Mouse (Mus musculus): Measurements from ENCODE around the gene Mettl24.

Gene Mettl24

DNA sequence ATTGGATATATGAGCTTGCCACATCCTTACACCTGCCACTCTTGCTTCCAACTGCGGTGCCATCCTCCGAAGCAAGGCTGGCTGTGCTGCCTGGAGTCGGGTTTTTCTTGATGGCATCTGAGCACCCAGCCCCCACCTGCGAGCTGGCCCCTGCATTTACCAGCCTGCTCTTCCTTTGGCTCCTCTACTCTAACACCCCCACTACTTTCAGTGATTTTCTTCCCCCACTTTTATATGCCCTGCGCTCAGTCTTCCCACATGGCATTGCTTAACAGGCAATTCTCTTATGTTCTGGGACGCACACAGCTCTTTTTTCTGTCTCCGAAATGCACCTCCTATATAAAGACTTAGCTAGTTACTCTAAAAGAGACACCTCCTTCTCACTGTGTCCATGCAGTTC is 1.2 kb downstream of the Mettl24 start:
- DNase-seq (ENCODE audit: low spot score): no peak

GRCm38 (mm10) chr10:40685641-40686040 is 2.6 kb downstream of the Mettl24 start:
- no peak for DNase-seq (ENCODE audit: low spot score)

GRCm38 (mm10) chr10:40686976-40687375 is 3.9 kb downstream of the Mettl24 start:
- no peak for DNase-seq (ENCODE audit: low spot score)

- no peak for DNase-seq (ENCODE audit: low spot score)
Measured at GRCm38 (mm10) chr10:40687407-40687806, 4.3 kb downstream of the Mettl24 start.

- no peak for DNase-seq (ENCODE audit: low spot score)
Measured at GRCm38 (mm10) chr10:40688266-40688665, 5.2 kb downstream of the Mettl24 start.

GRCm38 (mm10) chr10:40688873-40689272 is 5.8 kb downstream of the Mettl24 start:
- DNase-seq (ENCODE audit: low spot score): no peak

GRCm38 (mm10) chr10:40698652-40699051 is 15.6 kb downstream of the Mettl24 start:
- no peak for DNase-seq (ENCODE audit: low spot score)

DNA sequence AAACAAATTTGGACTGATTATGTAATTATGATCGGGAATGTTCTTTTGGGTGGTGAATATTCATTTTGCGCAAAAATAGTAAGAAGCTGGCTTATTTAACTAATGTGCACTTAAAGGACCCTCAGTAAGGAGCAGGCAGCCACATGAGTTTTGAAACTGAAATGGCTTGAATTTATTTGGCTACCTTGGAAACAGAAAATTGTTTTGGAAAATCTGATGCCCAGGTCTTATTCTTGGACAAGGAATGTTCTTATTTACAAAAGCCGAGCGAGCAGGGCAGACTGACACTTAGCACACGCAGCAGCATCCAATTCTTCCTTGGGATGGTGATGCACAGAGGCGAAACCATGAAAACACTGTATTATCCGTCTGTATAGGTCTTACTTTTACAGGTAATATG is 28.0 kb downstream of the Mettl24 start:
- DNase-seq (ENCODE audit: low spot score): no peak

DNA sequence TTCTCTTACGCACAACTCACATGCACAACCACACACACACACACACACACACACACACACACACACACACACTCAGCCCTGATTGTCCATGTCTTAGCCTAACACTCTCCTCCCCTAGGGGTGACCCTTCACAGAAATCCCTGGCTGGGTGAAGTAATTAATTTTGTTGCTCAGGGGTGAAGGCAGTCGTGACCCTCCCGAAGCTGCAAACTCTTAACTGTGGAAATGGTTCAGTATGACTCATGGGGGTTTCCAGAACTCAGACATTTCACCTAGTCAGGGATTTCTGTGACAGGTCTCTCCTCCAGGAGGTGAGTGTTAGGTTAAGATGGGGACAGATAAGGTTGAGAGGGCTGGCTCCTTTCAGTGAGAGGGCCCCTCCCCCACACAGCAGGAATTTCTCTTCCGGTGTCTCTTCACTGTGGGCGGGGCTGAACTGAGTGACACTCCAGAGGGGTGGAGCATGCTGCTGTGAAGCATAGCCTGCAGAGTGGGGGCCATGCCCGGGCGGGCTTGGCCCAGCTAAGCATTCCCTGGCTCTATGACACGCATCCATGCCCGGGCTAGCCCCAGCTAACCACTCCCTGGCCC is 30.0 kb downstream of the Mettl24 start:
- no peak for DNase-seq (ENCODE audit: low spot score)

GRCm38 (mm10) chr10:40713829-40714228 is 30.7 kb downstream of the Mettl24 start:
- no peak for DNase-seq (ENCODE audit: low spot score)

- DNase-seq (ENCODE audit: low spot score): no peak
Measured at GRCm38 (mm10) chr10:40715151-40715550, 32.1 kb downstream of the Mettl24 start.

DNA sequence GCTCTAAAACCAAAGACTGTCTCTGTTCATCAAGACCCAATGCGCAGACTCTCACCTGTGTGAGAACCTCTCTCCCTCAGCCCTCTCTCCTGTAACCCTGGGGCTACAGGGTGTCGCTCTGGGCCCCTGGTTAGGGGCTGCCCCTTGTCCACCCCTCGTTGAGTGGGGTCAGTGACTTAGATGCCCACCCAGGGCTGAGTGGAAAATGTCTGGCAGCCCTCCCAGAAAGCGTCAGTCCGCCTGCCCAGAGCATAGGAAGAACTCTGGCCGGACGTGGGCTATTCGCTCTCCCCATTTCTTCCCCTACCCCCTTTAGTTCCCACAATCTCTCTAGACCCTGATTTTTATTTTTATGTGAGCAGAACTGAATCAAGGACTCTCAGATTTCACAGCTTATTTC is 33.2 kb downstream of the Mettl24 start:
- no peak for DNase-seq (ENCODE audit: low spot score)

DNA sequence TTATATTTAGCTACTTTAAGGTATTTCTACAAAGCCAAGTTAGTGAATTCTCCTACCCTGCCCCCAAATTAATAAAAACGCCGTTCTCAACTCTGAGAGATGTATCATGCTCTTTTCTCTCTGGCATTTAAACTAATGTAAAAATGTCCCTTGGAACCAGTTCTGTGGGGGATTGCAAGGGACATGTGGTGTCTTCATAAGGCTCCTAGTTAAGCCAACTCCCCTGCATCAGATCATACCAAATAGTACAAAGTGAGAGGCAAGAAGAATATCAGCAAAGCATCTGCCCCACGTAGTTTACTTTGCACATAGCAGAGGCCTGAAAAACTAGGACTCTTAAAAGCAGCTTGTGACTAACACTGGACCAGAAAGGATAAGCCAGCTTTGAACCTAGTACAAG is 33.6 kb downstream of the Mettl24 start:
- no peak for DNase-seq (ENCODE audit: low spot score)

- no peak for DNase-seq (ENCODE audit: low spot score)
Measured at GRCm38 (mm10) chr10:40718362-40718761, 35.3 kb downstream of the Mettl24 start.

- DNase-seq (ENCODE audit: low spot score): no peak
Measured at GRCm38 (mm10) chr10:40719062-40719461, 36.0 kb downstream of the Mettl24 start.

DNA sequence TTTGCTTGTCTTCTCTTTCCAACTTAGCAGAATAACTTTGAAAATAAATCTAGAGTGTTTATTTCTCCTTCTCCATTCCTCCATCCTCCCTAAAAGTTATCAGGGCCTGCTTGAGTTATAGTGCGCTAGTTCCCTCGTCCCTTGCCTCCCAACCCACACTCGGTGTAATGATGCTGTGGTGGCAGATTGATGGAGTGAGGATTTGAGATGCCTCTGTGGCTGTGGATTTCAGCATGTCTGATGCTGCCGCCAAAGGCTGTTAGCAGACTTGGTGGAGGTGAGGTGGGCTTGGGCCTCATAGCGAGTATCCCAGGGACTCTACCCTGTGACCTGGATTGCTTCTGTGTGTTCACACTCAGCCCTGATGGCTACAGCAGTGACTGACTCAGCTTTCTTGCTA is 37.8 kb downstream of the Mettl24 start:
- no peak for DNase-seq (ENCODE audit: low spot score)

DNA sequence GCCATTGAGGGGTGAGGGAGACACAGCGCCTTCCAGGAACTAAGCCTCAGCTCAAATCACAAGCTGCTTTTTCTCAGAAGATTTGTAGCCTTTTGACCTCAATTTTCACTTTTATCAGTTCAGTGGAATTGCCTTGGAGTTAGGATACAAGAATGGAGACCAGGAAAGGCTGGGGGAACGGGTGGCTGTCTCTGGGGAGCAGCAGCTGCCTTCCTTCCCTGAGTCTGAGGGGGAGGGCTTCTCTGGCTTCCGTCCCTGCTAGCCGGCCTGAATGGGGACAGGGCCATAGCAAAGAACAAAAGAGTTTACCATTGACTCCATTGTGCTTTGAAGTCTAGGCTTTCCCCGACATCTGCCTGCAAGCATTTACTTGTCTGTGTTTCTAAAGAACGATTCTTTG is 41.3 kb downstream of the Mettl24 start:
- DNase-seq (ENCODE audit: low spot score): no peak

- no peak for DNase-seq (ENCODE audit: low spot score)
Measured at GRCm38 (mm10) chr10:40725066-40725465, 42.0 kb downstream of the Mettl24 start.

DNA sequence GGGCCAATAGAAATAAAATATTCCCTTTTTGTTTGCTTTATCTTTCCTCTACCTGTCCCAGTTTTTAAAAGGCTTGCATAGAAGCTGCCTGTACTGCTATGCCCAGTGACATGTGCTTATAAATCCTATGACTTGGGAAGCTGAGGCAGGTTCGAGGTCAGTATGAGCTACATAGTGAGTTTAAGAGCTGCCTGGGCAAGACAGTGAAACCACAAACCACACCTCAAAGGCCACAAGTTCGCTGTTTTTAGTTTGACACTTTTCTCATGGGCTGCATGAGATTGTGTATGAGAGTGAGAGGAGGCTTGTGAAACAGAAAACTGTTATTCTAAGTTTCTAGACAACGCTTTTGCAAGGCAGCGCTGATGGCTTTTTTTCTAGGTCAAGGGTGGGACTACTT is 42.4 kb downstream of the Mettl24 start:
- DNase-seq (ENCODE audit: low spot score): peak; percentile 12

DNA sequence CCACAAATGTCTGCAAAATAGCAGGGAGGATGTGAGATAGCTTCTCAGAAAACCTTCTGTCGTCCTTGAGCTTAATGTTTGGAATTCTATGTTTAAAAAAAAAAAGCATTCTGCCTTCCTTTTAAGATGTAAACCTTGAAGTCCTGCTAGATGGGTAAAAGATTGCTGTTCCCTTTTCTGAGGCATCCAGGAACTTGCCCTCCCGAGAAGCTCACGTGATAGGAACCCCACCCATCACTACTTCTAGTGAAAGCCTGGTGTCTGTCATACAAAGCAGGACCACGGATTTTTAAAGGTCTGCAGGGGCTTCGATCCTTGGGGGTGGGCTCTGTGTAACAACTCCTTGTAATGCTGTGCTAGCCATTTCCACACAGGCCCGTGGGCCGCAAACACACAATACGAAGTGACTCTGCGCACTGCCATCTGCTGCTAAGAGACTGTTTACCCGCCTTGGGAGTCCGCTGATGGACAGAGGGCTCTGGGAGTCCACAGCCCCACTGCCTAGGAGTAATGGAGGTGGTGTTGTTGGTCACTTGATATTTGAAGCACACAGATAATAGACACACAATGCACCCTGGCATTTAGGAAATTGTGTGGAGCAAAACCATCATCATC is 43.3 kb downstream of the Mettl24 start:
- DNase-seq (ENCODE audit: low spot score): no peak

DNA sequence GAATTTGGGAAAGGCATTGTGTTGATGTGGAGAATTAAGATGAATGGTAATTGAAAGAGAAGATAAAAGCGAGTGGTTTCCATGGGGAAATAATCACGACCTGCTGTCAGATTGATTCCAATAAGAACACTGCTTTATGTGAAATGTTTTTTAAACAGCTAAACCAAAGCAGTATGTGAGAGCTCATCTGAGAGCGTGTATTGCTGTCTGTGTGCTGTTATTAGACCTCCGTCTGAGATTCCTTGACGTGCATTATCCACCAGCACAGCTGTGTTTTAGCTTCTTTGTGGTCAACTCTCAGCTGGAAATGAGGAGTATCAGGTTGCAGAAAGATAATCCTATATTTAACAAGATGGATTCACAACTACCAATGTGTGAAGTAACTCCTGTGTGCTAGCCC is 43.9 kb downstream of the Mettl24 start:
- DNase-seq (ENCODE audit: low spot score): no peak

GRCm38 (mm10) chr10:40730200-40730599 is 47.1 kb downstream of the Mettl24 start:
- DNase-seq (ENCODE audit: low spot score): no peak

DNA sequence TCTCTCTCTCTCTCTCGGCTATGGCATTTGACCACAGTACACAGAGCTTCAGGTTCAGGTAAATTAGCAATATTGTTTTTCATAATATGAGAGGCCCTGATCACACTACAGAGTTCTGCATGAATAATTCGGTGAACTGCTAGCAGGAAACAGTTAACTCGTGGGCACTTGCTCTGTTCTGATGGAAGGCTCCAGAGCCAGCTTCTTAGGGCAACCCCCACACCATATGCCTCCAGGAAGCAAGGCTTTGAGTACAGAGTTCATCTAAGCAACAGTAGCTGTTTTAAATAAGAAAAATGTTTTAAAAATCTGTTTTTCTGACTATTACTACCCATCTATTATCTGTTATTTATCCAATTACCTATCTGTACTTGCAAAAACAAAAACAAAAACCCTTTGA is 50.2 kb downstream of the Mettl24 start:
- no peak for DNase-seq (ENCODE audit: low spot score)

GRCm38 (mm10) chr10:40736172-40736571 is 53.1 kb downstream of the Mettl24 start:
- DNase-seq (ENCODE audit: low spot score): no peak
